Mouse (Mus musculus): ENCODE measurements around the gene Pik3ca.

- TF ChIP-seq CTCF (IDR thresholded peaks at IDR 0.05; ENCODE audit: control insufficient read depth, insufficient read depth, low read length) (no peak), POLR2A (IDR thresholded peaks at IDR 0.05; ENCODE audit: borderline replicate concordance, control insufficient read depth, low read depth, low read length) (peak; percentile 54; the same call in 1 of the 2 replicates)
These were observed at the start of gene Pik3ca for GRCm38 (mm10) chr3:32397461-32398174.
